Mouse (Mus musculus) CH12F3 (cell line): ENCODE results near the gene Capzb.

Experiments
- in situ Hi-C: fragments of 300-500 bp; cut with MboI; formaldehyde crosslinking; loops from 2 replicates; pipeline ENCODE4 v1.14.3; 2020; ENCODE audit warnings: low sequenced_read_pairs

The Capzb gene

DNA sequence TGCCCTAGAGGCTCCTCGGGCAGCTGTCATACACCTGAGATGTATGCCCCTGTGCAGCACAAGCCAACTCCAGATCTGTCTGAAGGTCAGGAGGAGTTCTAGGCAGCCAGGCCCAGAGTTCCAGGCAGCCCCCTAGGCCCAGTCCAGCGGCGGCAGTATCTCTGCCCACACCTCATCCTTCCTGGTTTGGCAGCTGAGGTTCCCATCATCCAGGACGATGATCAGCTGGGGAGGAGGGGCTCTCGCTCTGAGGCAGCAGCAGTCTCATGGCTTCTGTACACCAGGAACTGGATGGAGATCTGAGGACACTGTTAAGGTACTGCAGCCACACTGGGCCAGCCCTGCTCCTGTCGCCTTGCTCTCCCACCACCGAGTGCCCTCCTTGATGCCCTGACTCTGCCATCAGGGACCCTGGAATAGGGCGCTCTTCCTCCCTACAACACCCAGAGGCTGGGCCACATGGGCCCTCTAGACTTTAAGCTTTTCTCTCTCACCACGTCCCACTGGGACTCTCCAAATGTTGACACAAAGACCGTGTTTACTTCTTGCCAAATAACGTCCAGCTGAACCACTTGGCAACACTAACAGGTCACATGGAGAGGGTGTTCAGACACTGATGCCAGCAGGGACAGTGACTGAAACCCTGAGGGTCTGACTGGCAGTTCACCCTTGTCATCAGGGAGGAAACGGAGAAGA, 106.1 kb downstream of the Capzb start:
- in situ Hi-C loops = no loop called here

DNA sequence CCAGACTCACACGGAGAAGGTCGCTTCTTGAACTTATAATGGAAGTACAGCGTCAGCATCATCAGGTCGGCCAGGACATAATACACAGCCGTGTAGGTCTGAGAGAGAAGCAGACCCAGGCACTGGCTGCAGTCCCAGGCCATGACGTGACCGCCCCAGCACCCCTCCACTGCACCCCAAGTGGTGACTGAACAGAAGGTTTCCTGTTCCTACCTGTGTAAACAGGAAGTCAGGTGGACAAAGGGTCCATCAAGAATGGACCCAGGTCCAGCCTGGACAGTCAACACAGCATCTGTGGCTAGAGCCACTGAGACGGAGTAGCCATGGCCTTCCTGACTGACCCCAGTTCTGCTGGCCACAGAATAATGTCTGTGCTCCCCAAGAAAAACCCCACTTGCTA, 109.1 kb downstream of the Capzb start:
- in situ Hi-C loops = no loop called here

DNA sequence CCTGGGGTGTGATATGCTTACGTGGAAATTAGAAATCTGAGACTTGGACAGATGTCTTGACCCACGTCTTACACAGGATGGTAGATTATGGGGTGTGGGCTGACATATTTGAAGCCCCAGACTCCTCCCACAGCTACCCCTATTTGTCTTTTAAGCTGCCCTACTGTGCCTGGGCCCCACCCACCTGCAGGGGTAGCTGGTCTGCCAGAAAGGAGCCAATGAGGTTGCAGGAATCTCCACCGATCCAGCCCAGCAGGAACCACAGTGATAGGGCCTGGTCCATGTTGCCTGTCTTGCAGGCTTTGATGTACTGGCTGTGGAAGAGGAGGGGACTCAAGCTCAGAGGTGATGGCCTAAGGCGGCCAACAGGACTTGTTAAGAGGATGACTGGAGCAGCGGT, 109.5 kb downstream of the Capzb start:
- in situ Hi-C loops = no loop called here

DNA sequence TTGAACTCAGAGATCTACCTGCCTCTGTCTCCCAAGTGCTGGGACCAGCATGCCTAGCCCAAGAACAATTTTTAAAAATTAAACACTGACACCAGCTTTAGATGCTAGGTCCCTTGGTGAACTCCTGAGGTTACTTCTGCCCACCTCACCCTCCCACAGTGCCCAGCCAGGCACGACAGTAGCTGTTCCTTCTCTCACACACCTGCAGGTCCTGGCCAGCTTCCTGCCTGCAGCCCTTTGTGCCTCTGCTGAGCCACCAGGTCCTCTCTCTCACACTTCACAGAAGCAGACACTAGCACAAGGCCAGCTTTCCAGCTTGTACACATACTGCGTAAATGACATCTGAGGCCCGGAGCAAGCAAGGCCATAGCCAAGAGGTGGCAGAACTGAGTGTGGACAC, 112.8 kb downstream of the Capzb start:
- in situ Hi-C loops = no loop called here

DNA sequence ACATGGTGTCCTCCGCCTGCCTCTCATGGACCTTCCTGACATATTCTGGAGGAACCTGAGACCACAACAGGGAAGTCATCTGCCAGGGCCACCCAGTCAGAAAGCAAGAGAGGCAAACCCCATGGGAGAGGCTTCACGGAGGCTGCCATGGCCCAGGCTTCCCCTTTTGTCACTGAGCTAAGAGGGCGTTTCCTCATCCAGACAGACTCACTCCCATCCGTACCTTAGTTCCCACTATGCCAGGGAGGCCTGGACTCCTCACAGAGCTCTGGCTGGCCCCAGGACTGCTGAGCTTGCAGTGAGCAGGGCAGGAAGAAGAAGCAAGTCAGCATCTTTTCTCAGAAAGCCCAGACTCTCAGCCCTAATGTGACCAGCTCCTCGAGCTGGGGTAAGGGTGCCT, 115.2 kb downstream of the Capzb start:
- in situ Hi-C loops = no loop called here

DNA sequence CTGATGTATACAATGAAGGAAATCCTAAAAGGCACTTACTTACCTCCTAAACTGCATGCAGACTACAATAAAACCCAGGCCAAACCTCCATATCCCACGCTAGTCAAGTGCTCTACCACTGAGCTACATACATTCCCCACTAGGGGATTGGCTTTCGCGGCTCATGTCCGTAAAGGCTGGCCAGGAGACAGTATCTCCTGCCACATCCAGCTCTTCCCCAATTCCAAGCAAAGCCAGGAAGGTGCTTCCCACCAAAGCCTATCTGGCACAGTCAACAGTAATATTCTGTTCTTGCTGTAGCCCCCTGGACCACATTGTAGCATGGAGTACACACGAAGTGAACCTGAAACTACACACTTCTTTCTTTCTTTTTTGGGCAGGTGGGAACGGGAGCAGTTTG, 117.0 kb downstream of the Capzb start:
- in situ Hi-C loops = no loop called here

DNA sequence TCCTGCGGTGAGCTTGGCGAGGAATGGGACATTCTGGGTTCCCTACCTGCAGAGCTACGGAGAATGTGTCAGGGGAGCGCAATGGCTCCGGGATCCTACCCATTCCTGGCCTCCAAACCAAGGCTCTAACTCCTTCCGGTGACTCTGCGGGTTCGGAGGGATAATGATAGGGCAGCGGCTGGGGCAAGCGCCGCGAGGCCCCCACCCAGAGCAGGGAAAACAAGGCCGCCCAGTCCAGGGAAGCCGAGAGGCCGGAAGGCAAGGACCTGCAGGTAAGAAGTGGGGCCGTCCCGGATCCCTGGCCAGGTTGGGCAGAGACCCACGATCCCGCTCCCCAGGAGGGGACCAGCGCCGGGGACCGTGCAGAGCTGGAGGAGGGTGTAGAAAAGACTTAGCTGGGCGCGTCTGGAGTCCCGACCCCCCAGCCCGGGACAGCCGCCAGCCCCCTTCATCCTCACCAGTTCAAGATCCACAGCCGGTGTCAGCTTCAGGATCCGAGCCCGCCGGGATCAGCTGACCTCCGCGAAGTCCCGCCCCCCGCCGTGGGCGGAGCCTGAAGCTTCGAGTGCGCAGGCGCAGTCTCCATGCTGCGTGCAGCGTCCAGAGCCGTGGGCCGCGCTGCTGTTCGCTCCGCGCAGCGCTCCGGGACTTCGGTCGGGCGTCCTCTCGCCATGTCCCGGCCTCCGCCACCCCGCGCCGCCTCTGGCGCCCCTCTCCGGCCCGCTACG, 117.6 kb downstream of the Capzb start, which contains the start of the genes Pqlc2 and Akr7a5:
Gene Pqlc2, minus strand, starts transcription at position 538 of the 728 bp plus-strand sequence.
Gene Akr7a5, plus strand, starts transcription at position 574 of the 728 bp plus-strand sequence.
- in situ Hi-C loops = no loop called here

DNA sequence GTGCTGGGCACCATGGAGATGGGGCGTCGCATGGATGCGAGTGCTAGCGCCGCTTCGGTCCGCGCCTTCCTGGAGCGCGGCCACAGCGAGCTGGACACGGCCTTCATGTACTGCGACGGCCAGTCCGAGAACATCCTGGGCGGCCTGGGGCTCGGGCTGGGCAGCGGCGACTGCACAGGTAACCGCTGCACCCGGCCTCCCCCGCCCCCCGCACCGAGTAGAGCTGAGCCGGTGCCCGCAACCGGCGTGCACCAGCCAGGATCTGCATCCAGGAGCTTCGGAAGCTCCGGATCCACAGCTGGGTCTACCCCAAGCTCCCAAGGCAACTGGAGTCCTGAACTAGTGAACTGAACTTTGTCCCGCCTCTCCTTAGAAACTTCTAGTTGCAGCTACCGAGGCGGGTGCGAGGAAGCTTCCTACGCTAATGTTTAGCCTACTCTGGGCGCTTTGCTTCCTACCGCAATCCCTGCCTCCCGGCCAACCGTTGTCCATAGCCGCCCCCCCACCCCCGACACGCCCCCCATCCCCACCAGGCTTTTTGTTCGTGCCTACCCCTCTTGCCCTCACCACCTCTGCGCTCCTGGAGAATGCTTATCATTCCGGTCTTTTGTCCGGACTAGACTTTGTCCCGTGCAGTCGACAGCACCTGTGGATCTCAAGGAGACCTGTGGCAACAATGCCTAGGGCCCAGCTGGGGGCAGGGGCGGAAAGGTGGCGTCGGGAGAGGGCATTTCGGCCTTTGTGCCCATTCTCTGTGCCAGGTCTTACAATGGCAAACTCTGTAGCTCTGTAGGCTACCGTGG, 118.4 kb downstream of the Capzb start:
- in situ Hi-C loops = no loop called here

DNA sequence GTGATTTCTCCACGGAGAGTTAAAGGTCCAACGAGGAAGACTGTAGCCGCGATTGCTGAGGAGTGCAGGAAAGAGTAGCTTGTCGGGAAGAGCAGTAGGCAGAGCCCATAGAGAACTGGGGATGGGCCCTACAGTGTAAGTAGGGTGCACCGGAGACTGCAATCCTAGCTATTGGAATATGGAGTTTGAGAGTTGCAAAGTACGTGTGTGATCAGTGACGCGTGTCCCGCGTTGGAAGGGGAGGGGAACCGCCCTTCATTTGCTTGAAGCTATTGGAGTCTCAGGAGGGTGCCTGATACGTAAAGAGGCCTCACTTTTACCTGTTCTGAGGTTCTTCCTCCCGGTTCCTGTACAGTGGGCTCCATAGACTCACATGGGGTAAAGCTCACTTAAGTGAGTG, 119.0 kb downstream of the Capzb start:
- in situ Hi-C loops = no loop called here

DNA sequence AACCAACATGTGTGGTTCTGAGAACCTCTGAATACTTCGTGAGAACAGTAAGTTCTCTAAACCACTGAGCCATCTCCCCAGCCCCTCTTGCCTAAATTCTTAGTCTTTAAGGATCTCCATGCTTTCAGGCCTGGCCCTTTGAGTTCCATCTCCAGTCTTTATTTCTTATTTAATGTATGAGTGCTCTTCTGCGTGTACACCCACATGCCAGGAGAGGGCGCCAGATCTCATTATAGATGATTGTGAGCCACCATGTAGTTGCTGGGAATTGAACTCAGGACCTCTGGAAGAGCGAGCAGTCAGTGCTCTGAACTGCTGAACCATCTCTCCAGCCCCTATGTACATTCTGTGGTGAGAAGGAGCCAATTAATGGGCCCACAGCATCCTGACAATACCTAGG, 119.9 kb downstream of the Capzb start:
- in situ Hi-C loops = no loop called here

DNA sequence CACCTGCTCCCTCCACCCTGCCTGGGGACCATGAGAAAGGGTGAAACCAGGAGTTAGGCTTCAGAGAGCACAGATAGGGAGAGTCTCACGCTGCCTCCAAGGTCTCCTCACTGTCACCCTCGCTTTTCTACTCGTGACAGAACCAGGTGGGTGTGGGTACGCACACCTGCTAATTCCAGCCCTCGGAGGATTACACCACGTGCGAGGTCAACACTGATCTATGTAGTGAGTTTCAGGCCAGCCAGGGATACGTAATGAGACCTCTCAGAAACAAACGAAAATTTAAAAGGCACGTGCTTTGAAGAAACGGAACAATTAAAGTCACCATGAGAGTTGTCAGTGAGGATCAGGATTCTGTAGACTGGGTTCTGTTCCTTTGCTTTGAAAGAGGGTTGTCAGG, 125.8 kb downstream of the Capzb start:
- in situ Hi-C loops = no loop called here

DNA sequence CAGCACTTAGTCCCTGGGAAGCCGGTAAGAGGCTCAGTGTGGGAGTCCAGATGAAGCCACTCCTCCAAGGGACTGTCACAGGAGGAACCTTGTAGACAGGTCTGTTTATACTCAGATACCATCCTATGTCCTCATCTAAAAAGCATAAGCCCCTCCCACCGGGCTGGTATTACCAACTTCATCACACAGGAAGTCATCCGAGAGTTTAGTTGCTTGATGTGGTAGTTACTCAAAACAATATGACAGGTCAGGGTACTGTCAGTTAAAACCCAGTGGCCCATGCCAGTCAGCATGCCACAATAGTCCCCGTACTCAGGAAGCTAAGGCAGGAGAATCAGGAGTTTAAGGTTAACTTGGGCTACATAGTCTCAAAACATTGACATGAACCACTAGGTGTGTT, 127.0 kb downstream of the Capzb start:
- in situ Hi-C loops = no loop called here

DNA sequence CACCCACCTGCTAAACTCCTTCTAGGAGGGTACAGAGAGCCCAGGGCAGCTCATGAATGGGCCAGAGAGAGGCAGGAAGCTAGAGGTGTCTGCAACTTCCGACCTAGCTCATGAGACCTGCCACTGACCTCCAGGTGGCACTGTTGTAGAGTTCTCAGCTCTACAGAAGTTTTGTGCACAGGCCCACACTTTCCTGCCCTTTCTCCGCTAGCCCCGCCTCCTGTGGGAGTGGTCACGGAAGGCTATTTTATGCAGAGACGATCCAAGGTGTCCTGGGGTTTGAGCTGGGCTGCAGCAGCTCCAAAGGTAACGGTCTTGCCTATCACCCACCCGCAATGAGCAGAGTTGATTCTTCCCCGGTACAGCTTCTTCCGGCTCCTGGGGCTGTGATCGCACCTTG, 137.9 kb downstream of the Capzb start:
- in situ Hi-C loops = no loop called here

DNA sequence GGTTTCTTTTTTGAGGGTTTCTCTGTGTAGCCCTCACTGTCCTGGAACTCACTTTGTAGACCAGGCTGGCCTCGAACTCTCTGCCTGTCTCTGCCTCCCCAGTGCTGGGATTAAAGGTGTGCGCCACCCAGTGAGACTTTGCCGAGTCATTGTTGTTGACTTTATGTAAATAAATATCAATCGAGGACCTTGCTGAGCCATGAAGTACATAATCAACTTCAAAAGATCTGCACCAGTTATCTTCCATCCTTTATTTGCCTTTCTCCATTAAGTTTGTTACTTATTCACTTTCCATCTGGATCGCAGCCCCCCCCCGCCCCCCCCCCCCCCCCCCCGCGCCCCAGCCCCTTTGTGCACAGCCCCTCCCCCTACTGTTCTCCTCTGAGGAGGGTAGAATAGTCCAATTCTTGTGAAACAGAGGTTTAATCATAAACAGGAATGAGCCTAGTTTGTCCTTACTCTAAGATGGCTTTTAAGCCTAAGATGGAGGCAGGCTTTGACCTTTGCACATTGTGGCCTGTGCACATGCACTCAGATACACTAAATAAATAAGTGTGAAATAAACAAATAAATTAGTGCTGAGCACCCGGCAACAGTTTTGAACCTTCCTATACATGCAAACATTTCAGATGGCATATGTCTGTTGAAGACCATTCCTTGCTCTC, 142.1 kb downstream of the Capzb start:
- in situ Hi-C loops = no loop called here

DNA sequence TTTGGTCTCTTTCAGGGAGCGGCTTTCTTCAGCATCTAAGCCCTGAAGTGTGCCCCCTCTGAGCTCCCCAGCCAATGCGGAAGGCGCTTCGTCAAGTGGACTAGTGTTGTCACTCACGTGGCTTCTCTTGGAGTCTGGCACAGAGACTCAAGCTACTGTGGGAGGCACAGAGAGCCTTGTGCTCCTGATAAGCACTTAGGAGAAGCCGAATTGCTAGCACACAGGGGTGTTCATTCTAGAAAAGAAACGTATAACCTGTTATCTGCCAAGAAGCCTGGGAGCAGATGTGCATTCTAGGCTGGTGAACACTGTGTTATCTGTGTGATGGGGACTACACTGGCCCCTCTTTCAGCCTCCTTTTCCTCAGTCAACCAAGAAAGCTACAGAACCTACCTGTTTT, 142.8 kb downstream of the Capzb start:
- in situ Hi-C loops = no loop called here

DNA sequence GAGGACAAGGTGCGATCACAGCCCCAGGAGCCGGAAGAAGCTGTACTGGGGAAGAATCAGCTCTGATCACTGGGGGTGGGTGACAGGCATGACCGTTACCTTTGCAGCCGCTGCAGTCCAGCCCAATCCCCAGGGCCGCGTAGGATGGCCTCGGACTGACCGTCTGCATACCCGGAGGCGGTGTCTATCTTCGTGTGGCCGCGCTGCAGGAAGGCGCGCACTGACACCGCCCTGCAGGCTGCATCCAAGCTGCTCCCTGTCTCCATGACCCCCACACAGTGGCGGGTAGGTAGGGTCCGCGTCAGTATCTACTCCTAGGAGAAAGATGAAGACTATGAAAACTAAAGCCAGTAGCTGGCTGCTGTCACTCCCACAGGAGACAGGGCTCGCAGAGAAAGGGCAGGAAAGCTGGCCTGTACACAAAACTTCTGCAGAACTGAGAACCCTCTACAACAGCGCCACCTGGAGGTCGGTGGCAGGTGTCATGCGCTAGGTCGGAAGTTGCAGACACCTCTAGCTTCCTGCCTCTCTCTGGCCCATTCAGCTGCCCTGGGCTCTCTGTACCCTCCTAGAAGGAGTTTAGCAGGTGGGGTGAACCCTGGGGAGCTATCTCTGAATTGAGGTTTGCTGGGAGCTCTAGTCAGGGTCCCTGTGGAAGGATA, 144.3 kb downstream of the Capzb start:
- in situ Hi-C loops = no loop called here

DNA sequence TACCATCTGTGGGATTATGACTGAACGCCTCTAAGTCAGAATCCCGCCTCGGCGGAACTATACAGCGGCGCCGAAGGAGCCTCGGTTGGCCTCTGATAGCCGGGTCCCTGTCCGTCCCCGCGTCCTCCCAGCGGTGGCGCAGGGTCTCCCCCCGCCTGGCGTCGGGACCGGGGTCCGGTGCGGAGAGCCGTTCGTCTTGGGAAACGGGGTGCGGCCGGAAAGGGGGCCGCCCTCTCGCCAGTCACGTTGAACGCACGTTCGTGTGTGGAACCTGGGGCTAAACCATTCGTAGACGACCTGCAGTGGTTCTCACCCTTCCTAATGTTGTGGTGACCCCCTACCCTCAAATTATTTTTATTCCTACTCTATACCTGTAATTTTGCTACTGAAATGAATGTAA, 145.4 kb downstream of the Capzb start:
- in situ Hi-C loops = no loop called here

DNA sequence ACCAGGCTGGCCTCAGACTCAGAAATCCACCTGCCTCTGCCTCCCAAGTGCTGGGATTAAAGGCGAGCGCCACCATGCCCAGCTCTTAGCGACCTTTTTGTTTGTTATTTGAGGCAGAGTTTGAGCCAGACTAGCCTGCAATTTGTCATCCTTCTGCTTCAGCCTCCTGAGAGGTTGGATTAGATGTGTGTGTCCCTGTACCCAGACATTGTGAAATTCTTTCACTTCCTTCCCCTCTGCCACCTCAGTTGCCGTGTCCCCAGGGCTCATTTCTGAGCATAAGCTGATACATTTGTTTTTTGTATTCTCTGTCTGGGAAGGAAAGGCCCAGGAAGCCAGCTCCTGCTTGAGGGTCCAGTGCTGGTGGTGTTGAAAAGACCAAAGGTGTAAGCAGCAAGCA, 148.1 kb downstream of the Capzb start:
- in situ Hi-C loops = no loop called here
